Mouse (Mus musculus) brain, adult 2 months (tissue): ENCODE results near the gene Ednrb.

Experiments
- DNase-seq: peaks from one replicate; pipeline ENCODE4 v3.0.0; 2011; ENCODE audit warnings: low read depth, low spot score

Ednrb gene

GRCm38 (mm10) chr14:103844011-103844549, at the start of gene Ednrb:
TSS of gene Ednrb (minus strand) at chr14:103844402.
- DNase-seq, result peak; percentile 8

DNA sequence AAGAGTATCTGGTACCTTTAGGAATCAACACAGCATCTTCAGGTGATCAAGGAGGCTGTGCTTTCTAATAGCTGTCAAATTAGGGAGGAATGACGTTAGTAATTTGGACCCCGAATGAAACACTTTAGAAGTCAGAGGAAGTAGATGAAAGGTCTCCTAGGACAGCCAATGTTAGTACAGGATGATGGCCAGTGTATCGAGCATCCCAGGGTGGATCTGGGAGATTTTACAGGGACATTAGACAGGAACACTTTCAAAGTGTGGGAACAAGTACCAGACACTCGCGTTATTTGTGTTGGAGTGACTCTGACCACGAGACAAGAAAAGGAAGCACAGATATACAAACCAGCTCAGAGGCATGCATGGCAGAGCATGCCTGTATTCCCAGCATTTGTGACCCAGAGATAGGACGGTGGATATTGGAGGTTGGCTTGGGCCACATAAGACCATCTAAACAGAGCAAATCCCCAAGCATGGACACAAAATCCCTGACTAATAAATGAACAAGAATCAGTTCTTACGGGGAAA, 48.3 kb upstream of the Ednrb start:
- no peak for DNase-seq

- no peak for DNase-seq
Measured at GRCm38 (mm10) chr14:103890761-103891160, 46.6 kb upstream of the Ednrb start.

DNA sequence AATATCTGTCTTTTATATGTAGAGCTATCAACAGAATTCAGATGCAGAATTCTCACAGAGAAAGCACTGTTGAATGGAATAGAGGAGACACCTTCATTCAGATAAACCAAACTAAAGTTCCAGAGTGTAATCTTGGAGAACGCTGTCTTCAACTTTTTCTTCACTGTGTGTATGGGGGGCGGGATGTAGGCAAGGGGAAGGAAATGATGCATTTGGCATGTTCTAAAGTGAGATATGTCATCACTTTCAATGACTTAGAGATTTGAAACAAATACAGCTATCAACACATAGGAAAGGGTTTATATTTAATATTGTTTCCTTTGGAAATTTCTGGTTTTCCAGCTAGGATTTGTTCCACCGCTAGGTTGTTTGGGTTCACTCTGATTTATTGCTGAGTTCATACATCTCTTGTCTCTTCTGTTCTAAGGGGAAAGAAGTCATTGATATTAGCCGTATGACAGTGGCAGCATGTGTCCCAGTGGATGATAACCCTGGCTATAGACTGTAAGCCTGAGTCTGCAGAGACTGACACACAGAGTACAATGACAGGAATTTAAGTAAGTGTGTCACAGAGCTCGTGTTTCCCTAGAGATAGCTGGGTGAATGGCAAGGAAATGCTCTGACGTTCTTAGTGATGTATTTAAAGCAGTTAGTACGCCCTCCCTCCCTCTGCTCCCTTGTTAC, 40.8 kb upstream of the Ednrb start:
- no peak for DNase-seq

DNA sequence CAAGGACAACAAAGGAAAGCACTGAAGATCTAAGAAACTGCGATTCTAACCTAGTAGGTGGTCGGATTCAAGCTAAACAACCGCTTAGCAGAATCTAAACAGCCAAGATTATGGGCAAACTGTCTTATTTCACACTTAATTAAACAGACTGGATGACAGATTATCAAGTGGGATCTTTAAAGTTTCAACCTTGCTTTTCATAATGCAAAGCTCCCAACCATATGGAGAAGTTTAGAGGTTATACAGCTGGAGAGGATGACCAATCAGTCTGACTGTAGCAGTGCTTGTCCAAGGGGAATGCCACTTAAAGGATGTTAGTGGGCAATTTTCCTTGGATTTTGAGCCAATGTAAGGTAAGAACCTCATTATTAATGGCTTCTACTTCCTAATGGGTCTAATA, 38.7 kb upstream of the Ednrb start:
- no peak for DNase-seq

DNA sequence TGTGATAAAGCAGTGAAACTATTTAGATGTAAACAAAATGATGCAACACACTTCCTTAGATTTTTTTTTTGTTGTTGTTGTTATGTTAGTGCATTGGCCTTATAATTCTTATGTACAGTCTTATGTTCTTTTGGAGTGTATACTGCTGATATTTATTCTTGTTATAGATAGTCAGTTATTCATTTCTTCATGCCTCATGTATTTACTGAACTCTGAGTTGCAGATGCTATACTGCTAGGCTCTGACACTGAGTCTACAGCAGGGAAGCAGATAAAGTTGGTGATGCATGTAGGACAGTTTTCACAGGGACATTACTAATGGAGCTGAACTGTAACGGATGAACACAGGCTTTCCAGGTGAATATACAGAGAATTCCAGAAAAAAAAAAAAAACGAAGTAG, 32.9 kb upstream of the Ednrb start:
- no peak for DNase-seq

DNA sequence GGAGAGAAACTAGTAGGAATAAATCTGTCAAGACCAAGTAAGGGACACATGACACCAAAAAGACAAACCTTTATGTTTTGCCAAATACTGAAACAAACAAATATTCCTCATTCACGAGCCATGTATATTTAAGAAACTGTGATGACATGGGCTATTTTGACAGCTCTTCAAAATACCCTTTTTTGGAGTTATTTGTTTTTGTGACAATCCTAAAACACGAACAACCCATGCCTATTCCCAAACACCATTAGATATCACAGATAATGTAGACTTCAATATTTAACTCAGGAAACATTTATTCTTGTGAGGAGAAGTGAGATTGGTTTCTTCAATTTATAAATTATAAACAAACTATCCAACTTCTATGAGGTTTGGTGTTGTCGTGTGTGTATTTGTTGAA, 32.4 kb upstream of the Ednrb start:
- no peak for DNase-seq

GRCm38 (mm10) chr14:103866636-103867035, 22.4 kb upstream of the Ednrb start:
- DNase-seq, result no peak

- peak; percentile 39 for DNase-seq
Measured at GRCm38 (mm10) chr14:103865226-103865625, 21.0 kb upstream of the Ednrb start.

DNA sequence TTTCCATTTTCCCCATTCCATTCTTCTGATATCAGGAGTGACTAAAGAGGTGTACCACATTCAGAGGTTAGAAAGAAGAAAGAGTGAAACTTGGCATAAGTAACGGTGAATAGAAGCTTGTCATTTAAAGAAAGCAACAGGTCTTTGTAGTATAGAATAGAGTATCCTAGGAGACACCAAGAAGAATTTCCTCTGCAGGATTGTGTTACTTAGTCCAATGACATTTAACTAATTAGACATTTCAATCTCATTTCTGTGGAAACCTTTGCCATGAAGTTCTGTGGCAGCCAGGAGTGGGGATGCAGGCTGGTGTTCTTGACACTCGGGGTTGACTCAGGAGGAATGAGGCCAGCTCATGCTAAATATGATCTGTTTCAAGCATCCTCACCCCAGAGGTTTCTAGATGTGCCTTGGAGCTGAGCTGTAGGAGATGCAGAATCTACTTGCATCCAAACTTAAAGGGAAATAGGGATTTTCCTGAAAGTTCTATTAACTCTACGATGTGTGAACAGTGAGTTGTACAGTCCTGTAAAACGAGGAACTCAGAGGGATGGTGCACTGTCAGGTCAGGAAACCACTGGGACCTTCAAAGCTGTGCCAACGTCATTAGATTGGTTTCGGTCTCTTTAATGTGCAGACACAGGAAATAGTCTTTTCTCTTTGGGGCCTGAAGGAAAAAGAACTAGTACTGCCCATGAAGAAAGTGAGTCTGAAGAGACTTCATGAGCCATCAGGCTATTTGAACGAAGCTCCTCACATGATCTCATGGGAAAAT, 6.1 kb upstream of the Ednrb start:
- DNase-seq, result no peak

- DNase-seq, result no peak
Measured at GRCm38 (mm10) chr14:103845716-103846115, 1.5 kb upstream of the Ednrb start.

DNA sequence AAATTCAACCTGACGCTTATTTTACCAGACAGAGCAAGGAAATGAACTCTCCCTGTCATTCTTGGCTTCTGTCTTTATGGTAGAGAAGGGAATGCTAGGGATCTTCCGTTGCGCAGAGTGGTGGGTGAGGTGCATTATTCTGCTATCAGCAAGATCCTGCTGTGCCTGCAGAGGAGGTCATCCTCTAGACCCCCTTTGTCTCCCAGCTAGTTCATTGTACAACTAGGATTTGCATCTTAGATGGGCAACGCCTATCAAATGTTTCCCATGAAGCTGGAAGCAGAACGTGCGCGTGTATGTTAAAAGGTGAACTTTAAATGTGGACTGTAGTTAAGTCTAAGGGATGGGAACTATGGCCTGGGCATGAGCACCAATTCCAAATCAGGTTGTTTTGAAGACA, 742 bp upstream of the Ednrb start:
- no peak for DNase-seq

GRCm38 (mm10) chr14:103843371-103844001, 716 bp downstream of the Ednrb start:
- peak; percentile 12 for DNase-seq

DNA sequence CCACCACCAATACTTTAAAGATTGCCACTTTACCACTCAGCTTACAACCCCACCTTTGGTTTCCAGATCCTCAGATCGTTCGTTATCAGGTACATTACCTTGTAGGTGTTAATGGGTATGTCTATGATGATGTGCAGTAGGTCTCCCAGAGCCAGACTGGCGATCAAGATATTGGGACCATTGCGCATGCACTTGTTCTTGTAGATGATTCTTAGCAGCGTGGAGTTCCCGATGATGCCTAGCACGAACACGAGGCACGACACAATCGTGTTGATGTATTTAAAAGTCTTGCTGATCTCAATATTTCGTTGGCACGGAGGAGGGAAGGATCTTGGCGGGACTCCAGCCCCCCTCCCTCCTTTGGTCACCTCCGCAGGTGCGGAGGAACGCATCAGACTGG, 1.3 kb downstream of the Ednrb start:
- peak; percentile 8 for DNase-seq

GRCm38 (mm10) chr14:103840436-103840835, 3.8 kb downstream of the Ednrb start:
- peak; percentile 22 for DNase-seq

- no peak for DNase-seq
Measured at GRCm38 (mm10) chr14:103838887-103839286, 5.3 kb downstream of the Ednrb start.

DNA sequence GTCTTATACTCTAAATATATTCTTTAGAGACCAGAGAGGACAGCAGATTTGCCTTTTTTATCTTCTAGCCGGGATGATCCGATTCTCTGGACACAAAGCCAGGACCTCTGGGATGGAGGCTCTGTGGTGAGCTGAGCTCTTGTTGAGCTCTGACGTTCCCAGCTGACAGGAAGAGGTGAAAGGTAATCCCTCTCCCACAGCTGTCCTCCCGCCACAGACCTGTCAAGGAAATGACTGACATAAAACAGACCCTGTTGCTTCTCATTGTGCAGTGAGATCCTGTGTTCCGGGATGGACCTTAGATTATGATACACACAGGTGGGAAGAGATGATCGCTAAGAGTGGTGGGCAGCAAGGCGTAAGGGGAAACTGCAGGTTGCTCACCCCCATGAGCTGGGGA, 9.6 kb downstream of the Ednrb start:
- no peak for DNase-seq

DNA sequence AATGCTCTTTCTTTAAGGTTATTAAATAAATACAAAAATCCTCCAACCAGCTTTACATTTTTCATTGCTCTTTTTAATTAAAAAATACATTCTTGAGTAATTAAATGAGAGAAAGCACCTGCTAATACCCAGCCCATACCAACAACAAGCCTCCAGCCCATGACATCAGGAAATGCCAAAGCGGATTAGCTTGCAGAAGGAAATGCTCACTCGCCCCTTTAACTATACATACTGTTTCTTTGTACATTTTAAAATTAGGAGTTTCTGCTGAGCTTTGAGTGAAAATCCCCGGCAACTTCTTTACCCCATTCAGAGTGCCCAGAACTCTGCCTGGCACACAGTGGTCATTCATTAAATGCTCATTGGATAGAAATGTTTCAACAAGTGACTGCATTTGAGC, 10.1 kb downstream of the Ednrb start:
- DNase-seq, result no peak

GRCm38 (mm10) chr14:103832472-103832871, 11.7 kb downstream of the Ednrb start:
- DNase-seq, result no peak

DNA sequence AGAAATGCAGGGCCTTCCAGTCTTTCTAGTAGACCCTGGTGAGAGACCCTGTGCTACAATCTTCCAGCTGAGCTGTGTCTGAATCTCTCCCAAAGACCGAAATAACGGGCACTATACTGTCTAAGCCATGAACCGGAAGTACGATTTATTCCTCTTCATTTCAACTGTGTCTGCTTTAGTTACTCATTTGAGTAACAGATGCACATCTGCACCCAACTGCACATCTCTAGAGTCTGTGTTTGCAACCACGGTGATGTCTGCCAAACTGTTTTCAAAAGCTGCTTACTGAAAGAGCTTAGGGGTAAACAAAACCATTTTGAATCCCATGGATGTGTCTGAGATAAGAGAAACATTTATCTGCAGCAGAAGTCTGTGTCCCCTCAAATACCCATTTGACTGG, 13.2 kb downstream of the Ednrb start:
- DNase-seq, result peak; percentile 8

DNA sequence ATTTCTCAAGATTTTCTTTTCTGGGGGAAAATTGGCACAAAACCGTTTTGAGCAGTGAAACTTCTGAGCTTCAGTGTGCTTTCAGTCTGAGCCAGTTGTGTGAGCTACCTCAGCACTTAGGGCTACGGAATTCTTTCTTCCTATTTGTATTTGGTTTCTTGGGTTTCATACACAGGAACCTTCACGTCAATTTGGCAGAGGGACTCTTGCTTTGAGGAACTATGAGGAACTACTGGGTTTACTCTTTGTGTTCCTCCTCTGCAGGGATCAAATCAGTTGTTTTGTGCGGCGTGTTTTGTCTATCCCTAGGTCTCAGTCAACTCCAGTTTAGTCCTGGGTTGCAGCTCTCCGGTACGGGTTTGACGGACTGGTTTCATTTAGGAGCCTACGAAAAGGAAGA, 17.9 kb downstream of the Ednrb start:
- no peak for DNase-seq

DNA sequence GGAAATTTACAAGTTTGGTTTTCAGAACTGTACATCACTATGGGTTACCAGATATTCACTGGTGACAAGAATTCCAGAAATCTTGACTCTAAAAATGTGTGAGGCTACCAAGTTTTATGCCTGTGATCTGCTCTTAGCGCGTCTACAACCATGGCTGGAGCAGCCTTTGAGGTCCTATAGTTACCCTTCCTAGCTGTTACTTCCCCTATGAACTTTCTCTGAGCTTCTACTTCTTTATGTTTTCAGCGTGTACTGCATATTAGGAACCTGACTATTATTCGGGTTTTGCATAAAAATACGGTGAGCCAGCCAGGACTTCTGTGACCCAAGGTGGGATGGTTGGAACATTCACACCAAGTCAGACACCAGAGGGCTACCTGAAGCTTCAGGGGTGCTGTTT, 18.3 kb downstream of the Ednrb start:
- DNase-seq, result no peak
